Mouse (Mus musculus): ENCODE data around the gene Blm. TPM values are rescaled to one million over a fixed set of nuclear protein-coding genes. Genes with fewer than 3 reads are reported as not detected.

Blm gene
- total and polyA plus RNA-seq, 2 experiments, result 0.43 to 6.9 TPM

- Histone ChIP-seq H3K4me1 (ENCODE audit: control insufficient read depth, insufficient read depth, low read length) (peaks cover 33% of the 10 kb centered on the region), H3K79me2 (ENCODE audit: control insufficient read depth, insufficient read depth, low read length) (no peaks in the 10 kb centered on the region), H3K27me3 (ENCODE audit: control insufficient read depth, insufficient read depth, low read length) (no peaks in the 10 kb centered on the region), H3K4me3 (ENCODE audit: insufficient read depth, low read depth, low read length) (peak overlapping the region; percentile 4; the same call in 1 of the 2 replicates), H3K27ac (replicated peaks; ENCODE audit: insufficient read depth, low read depth, low read length) (peak overlapping the region; percentile 88), H3K9ac (ENCODE audit: low read depth, low read length) (peak overlapping the region; percentile 41), H3K36me3 (ENCODE audit: control insufficient read depth, insufficient read depth, low read length) (no peaks in the 10 kb centered on the region)
- TF ChIP-seq CTCF (IDR thresholded peaks at IDR 0.05; ENCODE audit: low read depth, low read length), result no peak
- no peak for TF ChIP-seq POLR2A (IDR thresholded peaks at IDR 0.05; ENCODE audit: extremely low read depth, insufficient read depth, low read length)
- 55% methylated on average over 3 of the region's 3 CpGs for WGBS
- peak; percentile 66 for DNase-seq (ENCODE audit: extremely low read depth, low read depth, low spot score)
These were observed 77.0 kb downstream of the Blm start for GRCm38 (mm10) chr7:80457831-80458343.

GRCm38 (mm10) chr7:80457241-80457640, 77.7 kb downstream of the Blm start:
- DNase-seq (ENCODE audit: extremely low read depth, low read depth, low spot score), result peak; percentile 92

GRCm38 (mm10) chr7:80456327-80456726, 78.6 kb downstream of the Blm start:
- peak overlapping the region; percentile 58 for H3K4me3 ChIP-seq (ENCODE audit: insufficient read depth, low read depth, low read length)
- DNase-seq (ENCODE audit: extremely low read depth, low read depth, low spot score), result no peak
- no peaks in the 10 kb centered on the region for H3K79me2 ChIP-seq (ENCODE audit: control insufficient read depth, insufficient read depth, low read length)
- H3K36me3 ChIP-seq (ENCODE audit: control insufficient read depth, insufficient read depth, low read length), result no peaks in the 10 kb centered on the region
- H3K27ac ChIP-seq (replicated peaks; ENCODE audit: insufficient read depth, low read depth, low read length), result peak overlapping the region; percentile 88
- 43% methylated on average over 6 of the region's 6 CpGs for WGBS
- TF ChIP-seq CTCF (IDR thresholded peaks at IDR 0.05; ENCODE audit: low read depth, low read length), result no peak
- TF ChIP-seq POLR2A (IDR thresholded peaks at IDR 0.05; ENCODE audit: extremely low read depth, insufficient read depth, low read length), result 0 out of 2 replicates have a peak, but pooled peaks have one; percentile 11
- H3K27me3 ChIP-seq (ENCODE audit: control insufficient read depth, insufficient read depth, low read length), result no peaks in the 10 kb centered on the region
- H3K9ac ChIP-seq (ENCODE audit: low read depth, low read length), result peak overlapping the region; percentile 64
- H3K4me1 ChIP-seq (ENCODE audit: control insufficient read depth, insufficient read depth, low read length), result peaks cover 42% of the 10 kb centered on the region

More at GRCm38 (mm10) chr7:80457241-80457640, 77.7 kb downstream of the Blm start:
- Histone ChIP-seq H3K4me1 (ENCODE audit: control insufficient read depth, insufficient read depth, low read length) (peaks cover 38% of the 10 kb centered on the region), H3K9ac (ENCODE audit: low read depth, low read length) (peak overlapping the region; percentile 64), H3K36me3 (ENCODE audit: control insufficient read depth, insufficient read depth, low read length) (no peaks in the 10 kb centered on the region), H3K27ac (replicated peaks; ENCODE audit: insufficient read depth, low read depth, low read length) (peak overlapping the region; percentile 88), H3K79me2 (ENCODE audit: control insufficient read depth, insufficient read depth, low read length) (no peaks in the 10 kb centered on the region), H3K4me3 (ENCODE audit: insufficient read depth, low read depth, low read length) (peak overlapping the region; percentile 58), H3K27me3 (ENCODE audit: control insufficient read depth, insufficient read depth, low read length) (no peaks in the 10 kb centered on the region)
- 17% methylated on average over 6 of the region's 6 CpGs for WGBS
- TF ChIP-seq POLR2A (IDR thresholded peaks at IDR 0.05; ENCODE audit: extremely low read depth, insufficient read depth, low read length), result peak; percentile 61; the same call in 1 of the 2 replicates
- no peak for TF ChIP-seq CTCF (IDR thresholded peaks at IDR 0.05; ENCODE audit: low read depth, low read length)

GRCm38 (mm10) chr7:80455505-80456160, 79.3 kb downstream of the Blm start:
- DNase-seq (ENCODE audit: extremely low read depth, low read depth, low spot score), result no peak
- no peaks in the 10 kb centered on the region for H3K36me3 ChIP-seq (ENCODE audit: control insufficient read depth, insufficient read depth, low read length)
- H3K9ac ChIP-seq (ENCODE audit: low read depth, low read length), result peak overlapping the region; percentile 40
- WGBS, result 77% methylated on average over 4 of the region's 4 CpGs
- H3K79me2 ChIP-seq (ENCODE audit: control insufficient read depth, insufficient read depth, low read length), result no peaks in the 10 kb centered on the region
- TF ChIP-seq POLR2A (IDR thresholded peaks at IDR 0.05; ENCODE audit: extremely low read depth, insufficient read depth, low read length) (no peak), CTCF (IDR thresholded peaks at IDR 0.05; ENCODE audit: low read depth, low read length) (no peak)
- no peaks in the 10 kb centered on the region for H3K27me3 ChIP-seq (ENCODE audit: control insufficient read depth, insufficient read depth, low read length)
- H3K4me1 ChIP-seq (ENCODE audit: control insufficient read depth, insufficient read depth, low read length), result peaks cover 41% of the 10 kb centered on the region
- no peak overlapping the region for H3K4me3 ChIP-seq (ENCODE audit: insufficient read depth, low read depth, low read length)
- H3K27ac ChIP-seq (replicated peaks; ENCODE audit: insufficient read depth, low read depth, low read length), result peak overlapping the region; percentile 88

- WGBS, result 84% methylated on average over 2 of the region's 2 CpGs
- no peak overlapping the region for H3K27ac ChIP-seq (replicated peaks; ENCODE audit: insufficient read depth, low read depth, low read length)
- peaks cover 35% of the 10 kb centered on the region for H3K4me1 ChIP-seq (ENCODE audit: control insufficient read depth, insufficient read depth, low read length)
- no peak overlapping the region for H3K4me3 ChIP-seq (ENCODE audit: insufficient read depth, low read depth, low read length)
- H3K9ac ChIP-seq (ENCODE audit: low read depth, low read length), result no peak overlapping the region
- TF ChIP-seq POLR2A (IDR thresholded peaks at IDR 0.05; ENCODE audit: extremely low read depth, insufficient read depth, low read length) (no peak), CTCF (IDR thresholded peaks at IDR 0.05; ENCODE audit: low read depth, low read length) (no peak)
- H3K27me3 ChIP-seq (ENCODE audit: control insufficient read depth, insufficient read depth, low read length), result no peaks in the 10 kb centered on the region
- DNase-seq (ENCODE audit: extremely low read depth, low read depth, low spot score), result no peak
- H3K79me2 ChIP-seq (ENCODE audit: control insufficient read depth, insufficient read depth, low read length), result no peaks in the 10 kb centered on the region
- no peaks in the 10 kb centered on the region for H3K36me3 ChIP-seq (ENCODE audit: control insufficient read depth, insufficient read depth, low read length)
These were observed 80.1 kb downstream of the Blm start for GRCm38 (mm10) chr7:80454786-80455185.

- Histone ChIP-seq H3K4me3 (ENCODE audit: insufficient read depth, low read depth, low read length) (no peak overlapping the region), H3K36me3 (ENCODE audit: control insufficient read depth, insufficient read depth, low read length) (no peaks in the 10 kb centered on the region), H3K27me3 (ENCODE audit: control insufficient read depth, insufficient read depth, low read length) (no peaks in the 10 kb centered on the region), H3K9ac (ENCODE audit: low read depth, low read length) (no peak overlapping the region), H3K27ac (replicated peaks; ENCODE audit: insufficient read depth, low read depth, low read length) (no peak overlapping the region; the same call in 1 of the 2 replicates), H3K79me2 (ENCODE audit: control insufficient read depth, insufficient read depth, low read length) (no peaks in the 10 kb centered on the region), H3K4me1 (ENCODE audit: control insufficient read depth, insufficient read depth, low read length) (peaks cover 34% of the 10 kb centered on the region)
- DNase-seq (ENCODE audit: extremely low read depth, low read depth, low spot score), result no peak
- WGBS, result 92% methylated on average over 5 of the region's 5 CpGs
- TF ChIP-seq CTCF (IDR thresholded peaks at IDR 0.05; ENCODE audit: low read depth, low read length), result no peak
- no peak for TF ChIP-seq POLR2A (IDR thresholded peaks at IDR 0.05; ENCODE audit: extremely low read depth, insufficient read depth, low read length)
These were observed 80.9 kb downstream of the Blm start for GRCm38 (mm10) chr7:80453997-80454396.

All from liver, adult 2 months (tissue).